Mouse (Mus musculus): ENCODE data around the gene Nyap2. TPM values are rescaled to one million over a fixed set of nuclear protein-coding genes. Genes with fewer than 3 reads are reported as not detected.

The Nyap2 gene
- polyA plus RNA-seq, 1 experiment = 0.03 TPM

DNA sequence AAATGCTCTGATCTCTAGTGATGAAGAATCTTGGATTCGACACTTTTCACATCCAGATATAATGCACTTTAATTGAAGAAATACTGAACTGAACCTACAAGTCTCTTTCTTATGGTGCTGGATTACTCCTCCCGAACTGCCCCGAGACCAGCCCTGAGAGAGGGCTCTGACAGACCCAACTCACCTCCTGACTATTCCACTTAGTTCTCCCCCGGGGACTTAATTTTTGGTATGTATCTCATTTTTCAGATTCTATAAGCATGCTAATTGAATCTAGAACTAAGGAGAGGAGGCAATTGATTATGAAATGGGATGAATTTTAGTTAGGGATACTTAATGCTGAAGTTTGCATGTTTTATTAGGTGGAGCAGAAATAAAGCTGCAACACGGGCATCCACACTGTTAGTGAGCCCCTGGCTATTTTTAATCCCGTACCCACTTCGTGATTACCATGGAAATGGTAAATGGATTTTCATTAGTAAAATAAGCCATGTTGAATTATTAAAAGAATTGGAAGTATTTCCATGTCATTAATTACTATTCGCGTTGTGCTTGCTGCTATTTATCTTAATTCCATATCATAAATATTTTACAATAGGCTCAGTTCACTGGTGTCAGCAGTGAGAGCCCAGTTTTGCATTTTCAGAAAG lies 1.0 kb downstream of the Nyap2 start:
- no peak for DNase-seq
- 89% methylated on average over 9 of the region's 9 CpGs for WGBS

GRCm38 (mm10) chr1:81087485-81087884 lies 10.7 kb downstream of the Nyap2 start:
- H3K27ac ChIP-seq (ENCODE audit: control insufficient read depth, insufficient read depth, low read length) = no peak overlapping the region
- TF ChIP-seq CTCF (IDR thresholded peaks at IDR 0.05; ENCODE audit: borderline replicate concordance, control insufficient read depth, extremely low read depth, insufficient read depth, low read length, poor library complexity) = no peak
- TF ChIP-seq POLR2A (IDR thresholded peaks at IDR 0.05; ENCODE audit: control insufficient read depth, extremely low read depth, insufficient read depth, low read length, poor library complexity) = no peak
- H3K36me3 ChIP-seq (ENCODE audit: control insufficient read depth, insufficient read depth, low read length) = no peaks in the 10 kb centered on the region
- WGBS = 92% methylated on average over 5 of the region's 5 CpGs
- no peaks in the 10 kb centered on the region for H3K4me1 ChIP-seq (replicated peaks; ENCODE audit: control insufficient read depth, insufficient read depth, low read length)
- H3K27me3 ChIP-seq (ENCODE audit: control insufficient read depth, insufficient read depth, low read length) = no peaks in the 10 kb centered on the region
- no peak overlapping the region for H3K4me3 ChIP-seq (ENCODE audit: control insufficient read depth, insufficient read depth, low read length)
- no peak for DNase-seq

More for the DNA sequence above, 1.0 kb downstream of the Nyap2 start:
- TF ChIP-seq POLR2A (IDR thresholded peaks at IDR 0.05; ENCODE audit: control insufficient read depth, extremely low read depth, insufficient read depth, low read length, poor library complexity) (no peak), CTCF (IDR thresholded peaks at IDR 0.05; ENCODE audit: borderline replicate concordance, control insufficient read depth, extremely low read depth, insufficient read depth, low read length, poor library complexity) (no peak)
- H3K27ac ChIP-seq (ENCODE audit: control insufficient read depth, insufficient read depth, low read length) = no peak overlapping the region
- no peaks in the 10 kb centered on the region for H3K36me3 ChIP-seq (ENCODE audit: control insufficient read depth, insufficient read depth, low read length)
- no peaks in the 10 kb centered on the region for H3K4me1 ChIP-seq (replicated peaks; ENCODE audit: control insufficient read depth, insufficient read depth, low read length)
- H3K4me3 ChIP-seq (ENCODE audit: control insufficient read depth, insufficient read depth, low read length) = no peak overlapping the region
- H3K27me3 ChIP-seq (ENCODE audit: control insufficient read depth, insufficient read depth, low read length) = no peaks in the 10 kb centered on the region

GRCm38 (mm10) chr1:81090400-81090799 lies 13.7 kb downstream of the Nyap2 start:
- no peak for DNase-seq
- no peak overlapping the region for H3K4me3 ChIP-seq (ENCODE audit: control insufficient read depth, insufficient read depth, low read length)
- H3K27ac ChIP-seq (ENCODE audit: control insufficient read depth, insufficient read depth, low read length) = no peak overlapping the region
- H3K4me1 ChIP-seq (replicated peaks; ENCODE audit: control insufficient read depth, insufficient read depth, low read length) = no peaks in the 10 kb centered on the region
- no peaks in the 10 kb centered on the region for H3K27me3 ChIP-seq (ENCODE audit: control insufficient read depth, insufficient read depth, low read length)
- H3K36me3 ChIP-seq (ENCODE audit: control insufficient read depth, insufficient read depth, low read length) = no peaks in the 10 kb centered on the region
- TF ChIP-seq CTCF (IDR thresholded peaks at IDR 0.05; ENCODE audit: borderline replicate concordance, control insufficient read depth, extremely low read depth, insufficient read depth, low read length, poor library complexity) (no peak), POLR2A (IDR thresholded peaks at IDR 0.05; ENCODE audit: control insufficient read depth, extremely low read depth, insufficient read depth, low read length, poor library complexity) (no peak)
- 87% methylated on average over 1 of the region's 1 CpGs for WGBS

- H3K27ac ChIP-seq (ENCODE audit: control insufficient read depth, insufficient read depth, low read length) = no peak overlapping the region
- H3K4me1 ChIP-seq (replicated peaks; ENCODE audit: control insufficient read depth, insufficient read depth, low read length) = no peaks in the 10 kb centered on the region
- 93% methylated on average over 3 of the region's 3 CpGs for WGBS
- no peak overlapping the region for H3K4me3 ChIP-seq (ENCODE audit: control insufficient read depth, insufficient read depth, low read length)
- TF ChIP-seq POLR2A (IDR thresholded peaks at IDR 0.05; ENCODE audit: control insufficient read depth, extremely low read depth, insufficient read depth, low read length, poor library complexity) (no peak), CTCF (IDR thresholded peaks at IDR 0.05; ENCODE audit: borderline replicate concordance, control insufficient read depth, extremely low read depth, insufficient read depth, low read length, poor library complexity) (no peak)
- no peaks in the 10 kb centered on the region for H3K27me3 ChIP-seq (ENCODE audit: control insufficient read depth, insufficient read depth, low read length)
- no peak for DNase-seq
- no peaks in the 10 kb centered on the region for H3K36me3 ChIP-seq (ENCODE audit: control insufficient read depth, insufficient read depth, low read length)
Observed at GRCm38 (mm10) chr1:81090979-81091378, 14.2 kb downstream of the Nyap2 start.

GRCm38 (mm10) chr1:81092056-81092455 lies 15.3 kb downstream of the Nyap2 start:
- DNase-seq = no peak
- no peaks in the 10 kb centered on the region for H3K36me3 ChIP-seq (ENCODE audit: control insufficient read depth, insufficient read depth, low read length)
- H3K27ac ChIP-seq (ENCODE audit: control insufficient read depth, insufficient read depth, low read length) = no peak overlapping the region
- TF ChIP-seq POLR2A (IDR thresholded peaks at IDR 0.05; ENCODE audit: control insufficient read depth, extremely low read depth, insufficient read depth, low read length, poor library complexity) (no peak), CTCF (IDR thresholded peaks at IDR 0.05; ENCODE audit: borderline replicate concordance, control insufficient read depth, extremely low read depth, insufficient read depth, low read length, poor library complexity) (no peak)
- H3K27me3 ChIP-seq (ENCODE audit: control insufficient read depth, insufficient read depth, low read length) = no peaks in the 10 kb centered on the region
- H3K4me1 ChIP-seq (replicated peaks; ENCODE audit: control insufficient read depth, insufficient read depth, low read length) = no peaks in the 10 kb centered on the region
- whole genome bisulfite sequencing = 79% methylated on average over 2 of the region's 2 CpGs
- no peak overlapping the region for H3K4me3 ChIP-seq (ENCODE audit: control insufficient read depth, insufficient read depth, low read length)

DNA sequence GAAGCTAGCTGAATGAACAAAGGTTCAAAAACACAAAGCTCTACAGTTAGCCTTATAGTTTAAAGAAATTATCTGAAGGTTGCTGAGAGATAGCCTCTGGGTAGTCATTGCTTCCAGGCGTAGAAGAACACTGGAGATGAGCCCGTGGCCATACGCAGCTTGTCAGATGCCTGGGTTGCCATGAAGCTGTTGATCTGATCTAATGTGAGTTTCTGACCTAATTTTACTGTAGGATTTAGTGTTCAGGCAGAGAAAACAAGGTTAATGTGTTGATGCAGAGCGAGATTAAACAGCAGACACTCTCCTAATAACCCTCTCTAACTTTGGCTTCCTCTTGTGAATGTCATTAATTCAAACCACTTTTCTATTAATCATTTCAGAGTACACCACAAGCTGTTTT lies 16.1 kb downstream of the Nyap2 start:
- TF ChIP-seq CTCF (IDR thresholded peaks at IDR 0.05; ENCODE audit: borderline replicate concordance, control insufficient read depth, extremely low read depth, insufficient read depth, low read length, poor library complexity) = no peak
- no peak for TF ChIP-seq POLR2A (IDR thresholded peaks at IDR 0.05; ENCODE audit: control insufficient read depth, extremely low read depth, insufficient read depth, low read length, poor library complexity)
- no peak overlapping the region for H3K27ac ChIP-seq (ENCODE audit: control insufficient read depth, insufficient read depth, low read length)
- 96% methylated on average over 4 of the region's 4 CpGs for WGBS
- no peak overlapping the region for H3K4me3 ChIP-seq (ENCODE audit: control insufficient read depth, insufficient read depth, low read length)
- no peaks in the 10 kb centered on the region for H3K27me3 ChIP-seq (ENCODE audit: control insufficient read depth, insufficient read depth, low read length)
- no peaks in the 10 kb centered on the region for H3K4me1 ChIP-seq (replicated peaks; ENCODE audit: control insufficient read depth, insufficient read depth, low read length)
- DNase-seq = no peak
- no peaks in the 10 kb centered on the region for H3K36me3 ChIP-seq (ENCODE audit: control insufficient read depth, insufficient read depth, low read length)

DNA sequence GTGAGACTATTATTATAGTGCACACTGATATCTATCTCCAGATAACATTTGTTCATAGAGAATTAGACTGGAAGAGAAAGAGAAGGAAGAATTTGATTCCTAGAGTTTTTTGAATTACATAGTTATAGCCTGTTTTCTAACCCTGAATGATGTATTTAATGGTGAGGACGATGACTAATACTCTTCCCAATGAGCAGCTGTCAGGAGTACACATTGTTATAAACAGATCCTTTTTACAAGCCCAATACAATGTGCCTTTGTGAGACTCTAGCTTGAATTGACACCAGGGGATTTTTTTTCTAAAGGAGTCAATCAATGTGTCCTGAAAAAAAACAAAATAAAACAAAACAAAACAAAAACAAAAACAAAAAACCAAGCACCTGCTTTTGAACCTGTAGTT lies 22.2 kb downstream of the Nyap2 start:
- Histone ChIP-seq H3K4me1 (replicated peaks; ENCODE audit: control insufficient read depth, insufficient read depth, low read length) (no peaks in the 10 kb centered on the region), H3K27ac (ENCODE audit: control insufficient read depth, insufficient read depth, low read length) (no peak overlapping the region), H3K4me3 (ENCODE audit: control insufficient read depth, insufficient read depth, low read length) (no peak overlapping the region), H3K27me3 (ENCODE audit: control insufficient read depth, insufficient read depth, low read length) (no peaks in the 10 kb centered on the region), H3K36me3 (ENCODE audit: control insufficient read depth, insufficient read depth, low read length) (no peaks in the 10 kb centered on the region)
- DNase-seq = no peak
- no peak for TF ChIP-seq CTCF (IDR thresholded peaks at IDR 0.05; ENCODE audit: borderline replicate concordance, control insufficient read depth, extremely low read depth, insufficient read depth, low read length, poor library complexity)
- no peak for TF ChIP-seq POLR2A (IDR thresholded peaks at IDR 0.05; ENCODE audit: control insufficient read depth, extremely low read depth, insufficient read depth, low read length, poor library complexity)
- 80% methylated on average over 1 of the region's 1 CpGs for WGBS

All from thymus, adult 2 months (tissue).